Mouse (Mus musculus): Measurements from ENCODE around the gene B230307C23Rik. TPM values are rescaled to one million over a fixed set of nuclear protein-coding genes. Genes with fewer than 3 reads are reported as not detected.
"Not testable (repeated sequence)": the region's sequence is repeated elsewhere in the genome, so short reads cannot be mapped to it uniquely, and the experiment has no call there.

B230307C23Rik gene
- total RNA-seq, 2 experiments from 2014 or later = 8.5 to 16.6 TPM

- ATAC-seq (replicated peaks; ENCODE audit: low FRiP score, poor library complexity, severe bottlenecking) = no peak
Measured at GRCm38 (mm10) chr16:97995849-97996615, 1.1 kb upstream of the B230307C23Rik start.

DNA sequence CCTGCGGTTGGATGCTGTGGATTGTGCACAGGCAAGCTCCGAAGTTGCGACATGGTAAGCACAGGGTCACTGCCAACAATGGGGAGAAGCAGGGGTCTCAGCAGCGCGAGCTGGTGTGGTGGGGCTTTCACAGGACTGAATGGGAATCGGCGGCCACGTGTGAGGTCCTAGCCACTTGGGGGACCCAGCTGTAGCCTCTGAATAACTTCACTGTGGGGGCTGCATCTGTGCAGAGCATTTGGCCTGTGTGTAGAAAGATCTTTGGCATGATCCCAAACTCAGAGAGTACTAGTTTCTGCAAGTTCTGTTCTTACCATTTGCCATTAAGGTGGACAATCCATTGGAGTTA is 242 bp downstream of the B230307C23Rik start:
- ATAC-seq (replicated peaks; ENCODE audit: low FRiP score, poor library complexity, severe bottlenecking) = peak; percentile 34

GRCm38 (mm10) chr16:98022081-98022480 is 25.0 kb downstream of the B230307C23Rik start:
- no peak for ATAC-seq (replicated peaks; ENCODE audit: low FRiP score, poor library complexity, severe bottlenecking)

- peak; percentile 84 for ATAC-seq (replicated peaks; ENCODE audit: low FRiP score, poor library complexity, severe bottlenecking)
Measured at GRCm38 (mm10) chr16:98022657-98023345, 25.7 kb downstream of the B230307C23Rik start.

GRCm38 (mm10) chr16:98026186-98026585 is 29.1 kb downstream of the B230307C23Rik start:
- not testable (repeated sequence) for ATAC-seq (replicated peaks; ENCODE audit: low FRiP score, poor library complexity, severe bottlenecking)

DNA sequence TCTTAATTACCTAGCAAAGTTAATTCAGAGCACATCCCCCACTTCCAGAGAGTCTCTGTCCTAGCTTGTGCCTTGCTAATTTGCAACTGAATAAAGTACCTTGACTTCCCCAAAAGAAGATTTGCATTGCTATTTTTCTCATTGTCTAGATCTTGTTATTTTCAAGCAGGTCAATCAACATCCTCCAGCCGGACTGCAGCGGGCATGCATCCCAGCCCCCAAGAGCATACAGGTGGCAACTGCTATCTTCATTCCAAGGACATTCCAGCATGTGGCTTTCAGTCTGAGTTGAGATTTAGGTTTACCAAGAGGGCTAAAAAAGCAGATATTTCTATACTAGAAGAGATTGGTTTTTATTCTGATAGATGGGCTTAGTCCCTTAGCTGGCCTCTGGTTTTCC is 37.9 kb downstream of the B230307C23Rik start:
- ATAC-seq (replicated peaks; ENCODE audit: low FRiP score, poor library complexity, severe bottlenecking) = not testable (repeated sequence)

DNA sequence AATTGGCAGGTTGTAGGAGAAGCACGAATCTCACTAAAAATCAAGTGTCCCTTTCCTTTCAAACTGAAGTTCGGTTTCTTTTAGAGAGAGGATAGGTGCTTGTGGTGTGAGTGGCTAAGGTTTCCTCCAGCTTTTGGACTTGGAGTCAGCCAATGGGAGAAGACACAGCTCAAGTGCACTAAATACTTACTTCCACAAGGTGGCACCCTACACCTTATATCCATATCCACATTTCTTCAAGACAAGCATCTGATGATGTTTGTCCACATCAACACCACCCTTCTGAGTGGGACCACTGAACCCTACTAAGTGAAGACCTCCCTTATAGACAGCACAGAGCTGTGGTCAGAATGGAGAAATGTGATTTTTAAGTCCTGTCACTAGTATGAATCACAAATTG is 44.6 kb downstream of the B230307C23Rik start:
- ATAC-seq (replicated peaks; ENCODE audit: low FRiP score, poor library complexity, severe bottlenecking) = peak; percentile 86

DNA sequence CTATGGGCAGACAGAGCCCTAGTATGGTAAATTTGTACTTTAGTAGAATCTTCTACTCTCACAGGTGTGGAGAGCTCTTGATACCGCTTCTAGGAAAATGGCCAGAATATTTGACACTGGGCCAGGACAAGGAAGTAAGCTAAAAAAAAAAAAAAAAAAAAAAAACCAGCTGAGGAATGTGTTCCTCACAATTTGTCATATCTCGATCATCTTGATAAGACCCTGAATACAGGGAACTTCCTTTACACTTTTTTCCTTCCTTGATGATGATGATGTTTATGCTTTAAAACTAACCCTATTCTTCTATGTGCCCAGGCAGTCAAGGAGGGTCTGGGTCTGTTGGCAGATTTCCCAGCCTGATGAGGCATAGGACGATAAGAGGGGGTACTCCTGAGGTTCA is 82.3 kb downstream of the B230307C23Rik start:
- not testable (repeated sequence) for ATAC-seq (replicated peaks; ENCODE audit: low FRiP score, poor library complexity, severe bottlenecking)

- ATAC-seq (replicated peaks; ENCODE audit: low FRiP score, poor library complexity, severe bottlenecking) = not testable (repeated sequence)
Measured at GRCm38 (mm10) chr16:98081140-98081539, 84.0 kb downstream of the B230307C23Rik start.

Other genes starting within 250 kb of the B230307C23Rik start
- not detected in 2 replicates for gene Ripk4, start 233.5 kb upstream of the B230307C23Rik start, total RNA-seq (2015; ENCODE audit: low replicate concordance)
- not detected in 2 replicates for gene Ripk4, start 233.5 kb upstream of the B230307C23Rik start, total RNA-seq (2017; ENCODE audit: low replicate concordance)
- gene Prdm15, start 145.5 kb upstream of the B230307C23Rik start, total RNA-seq (2015; ENCODE audit: low replicate concordance) = 5.0 and 16.5 TPM in 2 replicates
- gene Prdm15, start 145.5 kb upstream of the B230307C23Rik start, total RNA-seq (2017; ENCODE audit: low replicate concordance) = 2.3 and 3.6 TPM in 2 replicates
- 2.7 and 9.4 TPM in 2 replicates for gene C2cd2, start 34.7 kb upstream of the B230307C23Rik start, total RNA-seq (2015; ENCODE audit: low replicate concordance)
- gene C2cd2, start 34.7 kb upstream of the B230307C23Rik start, total RNA-seq (2017; ENCODE audit: low replicate concordance) = 4.3 and 10.1 TPM in 2 replicates
- gene Zbtb21, start 34.7 kb upstream of the B230307C23Rik start, total RNA-seq (2015; ENCODE audit: low replicate concordance) = 0.96 and 11.3 TPM in 2 replicates
- 1.0 and 7.5 TPM in 2 replicates for gene Zbtb21, start 34.7 kb upstream of the B230307C23Rik start, total RNA-seq (2017; ENCODE audit: low replicate concordance)
- 13.1 and 16.7 TPM in 2 replicates for gene A630089N07Rik, start 85.1 kb downstream of the B230307C23Rik start, total RNA-seq (2015; ENCODE audit: low replicate concordance)
- gene A630089N07Rik, start 85.1 kb downstream of the B230307C23Rik start, total RNA-seq (2017; ENCODE audit: low replicate concordance) = 17.0 and 19.0 TPM in 2 replicates